Mouse (Mus musculus) adrenal gland, postnatal 14 days (tissue): ENCODE measurements around the gene Dcpp1. TPM values are rescaled to one million over a fixed set of nuclear protein-coding genes. Genes with fewer than 3 reads are reported as not detected.

Source experiments
- DNase-seq: peaks from one replicate; pipeline ENCODE4 v3.0.0; 2021; ENCODE audit warnings: mixed read lengths
- total RNA-seq: library from RNA; stranded (reverse); gene quantifications from 2 replicates; pipeline ENCODE4 v1.2.3, GENCODE M21; 2021

Dcpp1 gene
- total RNA-seq, 1 experiment from 2014 or later = not detected

DNA sequence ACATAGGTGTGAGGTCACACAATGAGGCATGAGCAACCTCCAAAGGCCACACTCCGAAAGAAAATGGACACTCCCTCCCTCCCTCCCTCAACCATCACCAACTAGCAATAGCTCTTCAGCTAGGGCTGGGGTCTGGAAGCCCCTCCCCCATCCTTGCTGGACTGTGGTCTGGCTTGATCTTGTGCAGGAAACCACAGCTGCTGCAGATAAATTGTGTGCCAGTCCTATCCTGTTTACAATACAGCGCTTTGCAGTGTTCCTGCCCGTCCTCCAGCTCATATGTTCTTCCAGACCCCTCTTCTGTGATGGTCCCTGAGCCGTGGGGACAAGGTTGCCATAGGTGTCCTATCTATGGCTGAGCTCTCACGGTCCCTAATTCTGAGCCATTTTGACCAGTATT, 50.5 kb downstream of the Dcpp1 start:
- no peak for DNase-seq

Other genes starting within 250 kb of the Dcpp1 start
- gene Mmp25, start 235.6 kb upstream of the Dcpp1 start, total RNA-seq = 0.37 and 0.53 TPM in 2 replicates
- not detected in 2 replicates for gene Bicdl2, start 220.4 kb upstream of the Dcpp1 start, total RNA-seq
- 158 and 163 TPM in 2 replicates for gene Hcfc1r1, start 207.3 kb upstream of the Dcpp1 start, total RNA-seq
- gene Thoc6, start 207.0 kb upstream of the Dcpp1 start, total RNA-seq = 25.2 and 26.3 TPM in 2 replicates
- 85.2 and 119 TPM in 2 replicates for gene Tnfrsf12a, start 203.4 kb upstream of the Dcpp1 start, total RNA-seq
- gene Cldn6, start 201.6 kb upstream of the Dcpp1 start, total RNA-seq = 0.30 TPM in 1 of 2 replicates, not detected in the other
- not detected in 2 replicates for gene Cldn9, start 196.8 kb upstream of the Dcpp1 start, total RNA-seq
- 1.9 and 3.8 TPM in 2 replicates for gene 1520401A03Rik, start 158.1 kb upstream of the Dcpp1 start, total RNA-seq
- gene Pkmyt1, start 154.5 kb upstream of the Dcpp1 start, total RNA-seq = 9.7 and 11.3 TPM in 2 replicates
- gene Paqr4, start 140.0 kb upstream of the Dcpp1 start, total RNA-seq = 11.3 and 14.3 TPM in 2 replicates
- gene Kremen2, start 135.0 kb upstream of the Dcpp1 start, total RNA-seq = not detected in 2 replicates
- gene Flywch1, start 109.3 kb upstream of the Dcpp1 start, total RNA-seq = 44.4 and 46.4 TPM in 2 replicates
- gene Flywch2, start 94.8 kb upstream of the Dcpp1 start, total RNA-seq = 6.5 and 9.8 TPM in 2 replicates
- gene Srrm2, start 90.3 kb upstream of the Dcpp1 start, total RNA-seq = 515 and 599 TPM in 2 replicates
- 376 and 380 TPM in 2 replicates for gene Elob, start 51.7 kb upstream of the Dcpp1 start, total RNA-seq
- not detected in 2 replicates for gene Prss33, start 44.8 kb upstream of the Dcpp1 start, total RNA-seq
- not detected in 2 replicates for gene Prss32, start 37.0 kb upstream of the Dcpp1 start, total RNA-seq
- gene Prss41, start 36.7 kb upstream of the Dcpp1 start, total RNA-seq = 0.56 TPM in 1 of 2 replicates, not detected in the other
- gene Prss21, start 12.8 kb upstream of the Dcpp1 start, total RNA-seq = not detected in 2 replicates
- not detected in 2 replicates for gene Dcpp2, start within 50 bp of the Dcpp1 start, total RNA-seq
- gene Dcpp3, start 36.6 kb downstream of the Dcpp1 start, total RNA-seq = not detected in 2 replicates
- not detected in 2 replicates for gene Sbp, start 60.8 kb downstream of the Dcpp1 start, total RNA-seq
- gene Sbpl, start 74.4 kb downstream of the Dcpp1 start, total RNA-seq = not detected in 2 replicates
- gene Prss30, start 99.7 kb downstream of the Dcpp1 start, total RNA-seq = 0.34 and 0.37 TPM in 2 replicates
- not detected in 2 replicates for gene Prss22, start 117.2 kb downstream of the Dcpp1 start, total RNA-seq
- 0.41 and 1.6 TPM in 2 replicates for gene Prss27, start 157.3 kb downstream of the Dcpp1 start, total RNA-seq
- 19.1 and 21.9 TPM in 2 replicates for gene Kctd5, start 192.6 kb downstream of the Dcpp1 start, total RNA-seq